Mouse (Mus musculus) retina, postnatal 1 day (tissue): ENCODE results near the gene Lrch3.
"Not testable (repeated sequence)": the region's sequence is repeated elsewhere in the genome, so short reads cannot be mapped to it uniquely, and the experiment has no call there.

Source experiments
- DNase-seq: peaks from one replicate; pipeline ENCODE4 v3.0.0-alpha.2; 2012

Gene Lrch3

DNA sequence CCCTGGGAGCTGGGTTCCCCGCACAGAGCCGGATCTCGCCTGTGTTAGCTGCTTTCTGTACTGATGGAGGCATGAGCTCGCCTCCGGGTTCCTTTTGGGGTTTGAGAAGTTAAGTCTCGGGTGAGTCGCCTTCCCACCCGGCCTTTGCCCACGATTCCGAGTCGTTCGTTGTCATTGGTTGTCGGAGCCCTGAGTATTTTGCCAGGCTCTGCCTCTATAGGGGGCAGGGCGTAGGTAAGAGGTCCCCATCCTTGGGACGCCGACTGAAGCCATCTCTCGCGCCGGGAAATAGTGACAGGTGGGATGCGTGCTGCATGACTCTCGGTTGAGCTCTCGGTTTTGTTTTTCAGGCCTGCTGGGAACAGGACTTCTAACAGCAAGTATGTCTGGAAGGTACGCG is 142.9 kb downstream of the Lrch3 start:
- no peak for DNase-seq

DNA sequence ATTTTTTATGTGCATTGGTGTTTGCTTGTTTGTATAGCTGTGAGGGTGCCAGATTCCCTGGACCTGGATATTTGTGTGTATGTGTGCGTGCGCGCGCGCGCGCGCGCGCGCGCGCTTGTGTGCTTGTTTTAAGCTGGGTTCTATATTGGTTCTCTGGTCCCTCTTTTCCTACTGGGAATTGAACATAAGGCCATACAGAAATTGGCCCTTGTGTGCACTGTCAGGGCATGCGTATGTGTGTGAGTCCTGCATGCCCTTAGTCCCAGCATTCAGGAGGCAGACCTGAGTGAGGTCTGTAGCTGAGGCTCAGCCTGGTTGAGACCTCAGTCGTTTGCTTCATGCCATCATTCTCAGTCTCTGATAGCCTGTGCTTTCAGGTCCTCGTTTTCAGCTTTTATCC is 144.1 kb downstream of the Lrch3 start:
- DNase-seq, result no peak

DNA sequence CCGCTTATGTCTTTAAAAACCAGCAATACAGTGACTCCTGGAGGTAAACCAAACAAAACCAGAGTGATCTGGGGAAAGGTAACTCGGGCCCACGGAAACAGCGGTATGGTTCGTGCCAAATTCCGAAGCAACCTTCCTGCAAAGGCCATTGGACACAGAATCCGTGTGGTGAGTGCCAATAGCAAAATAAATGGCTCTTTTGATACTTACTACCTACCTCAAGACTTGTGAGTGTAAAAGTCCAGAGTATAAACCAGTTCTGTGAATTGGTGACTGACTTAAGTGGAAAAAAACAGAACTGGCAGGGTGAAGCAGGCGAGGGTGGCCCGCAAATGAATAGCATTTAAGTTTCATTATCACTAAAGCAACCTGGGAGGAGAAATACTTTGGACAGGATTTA is 144.8 kb downstream of the Lrch3 start:
- not testable (repeated sequence) for DNase-seq

DNA sequence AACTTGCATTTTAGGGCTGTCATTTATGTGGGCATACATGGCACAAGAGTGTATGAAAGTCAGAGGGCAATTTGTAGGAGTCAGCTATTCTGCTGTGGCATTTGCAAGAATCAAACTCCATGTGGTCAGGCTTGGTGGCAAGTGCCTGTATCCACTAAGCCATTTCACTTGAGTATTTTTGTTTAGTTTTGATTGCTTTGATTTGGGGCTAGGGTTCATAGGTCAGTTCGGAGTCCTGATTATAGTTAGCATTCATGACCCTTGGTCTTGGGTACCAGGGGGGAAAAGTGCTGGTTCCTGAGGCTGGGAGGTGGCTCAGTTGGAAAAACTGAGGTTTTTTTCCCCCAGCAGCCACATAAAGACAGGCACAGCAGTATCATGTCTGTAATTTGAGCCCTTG is 145.6 kb downstream of the Lrch3 start:
- no peak for DNase-seq

DNA sequence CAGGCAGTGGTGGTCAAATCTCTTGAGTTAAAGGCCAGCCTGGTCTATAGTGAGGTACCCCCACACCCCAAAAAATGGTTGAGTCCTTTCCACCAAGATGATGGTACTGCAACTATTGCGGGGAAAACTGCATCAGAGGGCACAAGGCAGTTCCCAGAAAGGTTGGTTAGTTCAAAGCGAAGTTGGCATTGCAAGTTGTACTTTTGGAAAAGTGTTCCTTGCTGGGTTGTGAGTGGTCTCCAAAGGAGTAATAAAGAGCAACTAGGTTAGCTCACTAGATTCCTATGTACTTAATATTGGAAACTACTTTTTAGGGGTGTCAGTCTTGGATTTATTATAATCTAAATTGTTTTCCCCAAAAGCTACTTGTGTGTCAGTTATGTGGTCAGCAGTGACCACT is 147.0 kb downstream of the Lrch3 start:
- no peak for DNase-seq

DNA sequence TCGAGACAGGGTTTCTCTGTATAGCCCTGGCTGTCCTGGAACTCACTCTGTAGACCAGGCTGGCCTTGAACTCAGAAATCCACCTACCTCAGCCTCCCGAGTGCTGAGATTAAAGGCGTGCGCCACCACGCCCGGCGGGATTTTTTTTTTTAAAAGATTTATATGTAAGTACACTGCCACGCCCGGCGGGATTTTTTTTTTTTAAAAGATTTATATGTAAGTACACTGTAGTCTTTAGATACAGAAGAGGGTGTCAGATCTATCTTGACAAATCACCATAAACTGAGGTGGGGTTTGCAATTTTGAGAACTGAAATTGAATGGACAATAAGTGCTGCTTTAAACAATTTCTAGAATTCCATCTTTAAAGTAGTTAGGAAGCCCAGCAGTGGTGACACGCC is 147.5 kb downstream of the Lrch3 start:
- no peak for DNase-seq

DNA sequence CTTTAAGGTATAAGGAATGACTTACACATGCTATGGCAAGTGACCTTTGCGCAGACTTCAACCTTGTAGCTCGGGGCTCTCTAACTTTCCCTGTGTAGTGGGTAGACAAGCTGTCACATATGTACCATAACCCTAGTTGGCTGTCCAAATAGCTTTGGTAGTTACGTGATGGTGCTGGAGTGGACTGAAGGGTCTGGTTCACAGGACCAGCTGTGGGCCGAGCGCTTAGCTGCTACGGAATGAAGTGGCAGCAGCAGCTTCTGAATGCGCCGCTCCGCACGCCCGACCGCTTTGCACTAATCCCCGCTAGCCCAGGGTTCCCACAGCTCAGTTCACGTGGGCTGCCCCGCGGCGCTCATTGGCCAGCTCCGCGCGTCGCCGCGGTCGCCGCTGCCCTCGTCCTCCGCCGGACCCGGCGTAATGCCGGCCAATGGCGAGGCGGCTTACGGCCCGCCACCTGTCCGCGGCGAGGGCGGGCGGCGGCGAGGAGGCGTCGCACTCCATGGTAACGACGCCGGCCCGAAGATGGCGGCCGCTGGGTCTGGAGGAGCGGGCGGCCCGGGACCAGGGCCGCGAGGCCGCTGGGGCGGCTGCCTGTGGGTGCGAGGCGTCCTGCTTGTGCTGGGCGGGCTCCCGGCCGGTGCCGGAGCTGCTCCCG is 148.3 kb downstream of the Lrch3 start, which contains the start of gene Lmln:
TSS of gene Lmln (plus strand) at position 498 of the 658 bp plus-strand sequence.
- peak; percentile 98 for DNase-seq

DNA sequence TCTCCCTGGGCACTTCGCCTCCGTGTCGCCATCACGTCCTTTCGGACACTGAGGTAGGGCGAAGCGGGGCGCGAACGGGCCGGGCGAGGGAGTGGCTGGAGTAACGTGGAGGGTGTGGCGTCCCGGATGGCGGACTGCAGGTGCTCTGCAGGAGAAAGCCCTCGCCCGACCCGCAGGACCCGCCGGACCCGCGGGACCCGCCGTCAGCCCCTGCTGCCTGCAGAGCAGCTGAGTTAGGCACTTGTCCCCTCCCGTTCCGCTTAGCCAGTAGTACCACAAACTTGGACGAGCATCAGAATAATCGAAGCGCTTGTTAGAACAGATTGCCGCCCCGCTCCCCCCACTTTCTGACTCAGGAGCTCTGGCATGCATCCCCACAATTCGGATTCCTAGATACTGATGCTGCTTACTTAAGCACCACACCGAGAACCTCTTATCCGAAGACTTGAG is 148.8 kb downstream of the Lrch3 start:
- DNase-seq, result no peak

DNA sequence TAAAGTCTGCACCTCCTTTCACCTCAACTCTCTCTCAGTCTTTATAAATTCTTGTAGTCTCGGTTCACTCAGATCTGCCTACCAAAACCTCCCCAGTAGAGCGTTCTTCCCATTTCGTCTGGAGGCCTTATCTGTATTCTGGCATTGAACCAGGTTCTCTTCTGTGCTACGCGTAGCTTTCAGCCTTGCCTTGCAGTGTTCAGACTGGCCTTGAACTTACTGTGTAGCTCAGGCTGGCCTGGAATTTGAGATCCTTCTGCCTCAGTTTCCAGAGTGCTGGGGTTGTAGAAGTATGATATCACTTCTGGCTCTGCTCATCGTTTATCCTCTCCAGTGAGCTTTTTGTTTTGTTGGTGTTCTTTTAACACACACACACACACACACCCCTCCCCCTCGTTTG is 149.4 kb downstream of the Lrch3 start:
- DNase-seq, result peak; percentile 16

DNA sequence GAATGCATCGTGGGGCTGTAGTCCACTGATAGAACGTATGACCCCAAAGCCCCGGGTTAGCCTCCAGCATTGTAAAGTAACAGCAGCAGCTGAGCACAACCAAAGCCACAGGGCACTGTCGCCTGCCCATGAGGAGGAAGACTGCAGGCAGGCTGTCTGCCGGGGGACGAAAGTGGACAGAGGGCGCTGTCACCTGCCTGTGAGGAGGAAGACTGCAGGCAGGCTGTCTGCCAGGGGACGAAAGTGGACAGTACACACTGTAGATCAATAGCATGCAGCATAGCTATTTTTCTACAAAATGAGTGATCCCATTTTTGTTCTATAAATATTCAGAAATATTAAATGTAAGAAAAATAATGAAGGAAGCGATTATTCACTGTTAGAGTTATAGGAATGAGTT is 150.7 kb downstream of the Lrch3 start:
- DNase-seq, result no peak
